ENCODE assay signal across 13 mouse cellular contexts in genomic region chr3:104667451-104667850, GRCm38 (mm10). TPM values are rescaled to one million over a fixed set of nuclear protein-coding genes. Genes with fewer than 3 reads are reported as not detected.
DNase-seq lines count a peak whose midpoint lies in the region; ATAC-seq lines count a peak whose summit lies in the region.
"Had no signal": no experiment of that assay in that cellular context is flagged by ENCODE, and none has a peak within 500 bp of the region (broad histone marks: within the 10 kb centered on the region; RNA-seq: fewer than 3 reads in every experiment).

No protein-coding gene starts in this region.

- H3K4me3 ChIP-seq in heart, embryonic 14.5 days (ENCODE audit: control insufficient read depth in 1 of 2, insufficient read depth in 1 of 2, low read depth in 1 of 2, low read length in 2 of 2) = no peak overlapping the region
- H3K4me3 ChIP-seq: embryonic facial prominence, embryonic 12.5 days had no signal

- peaks cover 22 to 23% of the 10 kb centered on the region in 2 experiments for H3K4me1 ChIP-seq in heart, embryonic 14.5 days (ENCODE audit: control insufficient read depth in 2 of 2, insufficient read depth in 2 of 2, low read length in 2 of 2)

- H3K27me3 ChIP-seq in heart, embryonic 14.5 days (ENCODE audit: control insufficient read depth, insufficient read depth, low read length) = no peaks in the 10 kb centered on the region
- H3K27me3 ChIP-seq: embryonic facial prominence, embryonic 12.5 days had no signal

- H3K9me3 ChIP-seq in heart, embryonic 14.5 days (ENCODE audit: control insufficient read depth, low read length) = no peaks in the 10 kb centered on the region
- H3K9me3 ChIP-seq: embryonic facial prominence, embryonic 12.5 days had no signal

- peak; percentile 32 for DNase-seq in gastrocnemius, postnatal 14 days
- DNase-seq in gastrocnemius, postnatal 36 days = no peak
- DNase-seq in right cerebral cortex, adult 18-20 months = peak; percentile 31
- no peak for DNase-seq in right cerebral cortex, postnatal 4 days
- no peak for DNase-seq in spleen, postnatal 36 days (ENCODE audit: low spot score in 2 of 2)
- no peak for DNase-seq in frontal cortex, postnatal 10 days (ENCODE audit: low spot score in 2 of 2)
- DNase-seq: cerebellum, adult 11-12 months; kidney, postnatal 14 days; lung, postnatal 4 days; thymus, postnatal 25 days had no signal

- no peak overlapping the region for H3K9ac ChIP-seq in heart, embryonic 14.5 days (ENCODE audit: low read length)
- H3K9ac ChIP-seq: embryonic facial prominence, embryonic 12.5 days had no signal

- peak overlapping the region; percentile 7; the same call in 1 of the 2 replicates for H3K4me2 ChIP-seq in heart, embryonic 14.5 days (ENCODE audit: low read length)
- H3K4me2 ChIP-seq: embryonic facial prominence, embryonic 12.5 days had no signal

- peak overlapping the region in 1 of 2 experiments; percentile 26; a peak in 1 of 4 replicates for H3K27ac ChIP-seq in heart, embryonic 14.5 days (replicated peaks in 1 of 2; ENCODE audit: control insufficient read depth in 1 of 2, insufficient read depth in 1 of 2, low read depth in 2 of 2, low read length in 2 of 2)
- H3K27ac ChIP-seq: embryonic facial prominence, embryonic 12.5 days had no signal

- 21% methylated on average over 10 of the region's 10 CpGs for WGBS in heart, embryonic 14.5 days

- no peaks in the 10 kb centered on the region for H3K36me3 ChIP-seq in heart, embryonic 14.5 days (ENCODE audit: control insufficient read depth, insufficient read depth, low read length)
- H3K36me3 ChIP-seq: embryonic facial prominence, embryonic 12.5 days had no signal

- intact Hi-C loops in gastrocnemius, postnatal 14 days (cut with DNase I; ENCODE audit: low total_unique reads) = no loop called here
- intact Hi-C loops in gastrocnemius, postnatal 36 days (cut with DNase I) = no loop called here

- no peak for ATAC-seq in heart, embryonic 14.5 days (ENCODE audit: insufficient number of reproducible peaks, insufficient read depth, low FRiP score, low read depth)
- ATAC-seq in erythroblast, adult 5-6 weeks (replicated peaks; ENCODE audit: low FRiP score, poor library complexity, severe bottlenecking) = no peak

RNA-seq across cellular contexts. Expression of gene Slc16a1, which starts 29.0 kb away (rescaled TPM):
- total RNA-seq in gastrocnemius, postnatal 14 days (2021) = 10 to 100 TPM; 20.4 to 26.4 TPM
- 10 to 100 TPM; 20.3 to 27.5 TPM for total RNA-seq in gastrocnemius, postnatal 36 days (2021)
- 82.5 and 89.5 TPM in 2 replicates for polyA plus RNA-seq in heart, embryonic 14.5 days (2014; fragmentation: Nextera tagmentation; extraction: Ambion mirVana)
- total RNA-seq in erythroblast, adult 5-6 weeks (2015; ENCODE audit: low replicate concordance) = 342 and 346 TPM in 2 replicates
- total RNA-seq in erythroblast, adult 5-6 weeks (2017; ENCODE audit: low replicate concordance) = 603 and 703 TPM in 2 replicates

Comparison
In these comparisons a context has a peak if more than half of its experiments do, and no peak if none do; other contexts are left out.
1. DNase-seq: peak in gastrocnemius, postnatal 14 days (single experiment) and right cerebral cortex, adult 18-20 months (single experiment); none in gastrocnemius, postnatal 36 days (0 of 2), right cerebral cortex, postnatal 4 days (single experiment), spleen, postnatal 36 days (0 of 2) and frontal cortex, postnatal 10 days (0 of 2).
2. RNA of gene Slc16a1, which starts 29.0 kb away (total RNA-seq): 342 to 703 TPM in erythroblast, adult 5-6 weeks; 20.3 to 27.5 TPM in gastrocnemius, postnatal 36 days and 20.4 to 26.4 TPM in gastrocnemius, postnatal 14 days; every median in the first group is over 10 times any median in the second.